Mouse (Mus musculus) gastrocnemius, adult 2 months (tissue): ENCODE data around the gene Hhat. TPM values are rescaled to one million over a fixed set of nuclear protein-coding genes. Genes with fewer than 3 reads are reported as not detected.
A peak's percentile ranks its signal among the peaks of the same experiment; 100 is the strongest.

Experiments
- DNase-seq: peaks from one replicate; pipeline ENCODE4 v3.0.0; 2022
- H3K27ac ChIP-seq: fragments of 200-600 bp; 2 replicates; pipeline ENCODE4 v1.8.1; 2022; ENCODE audit warnings: mild to moderate bottlenecking
- H3K4me3 ChIP-seq: fragments of 200-600 bp; 2 replicates; pipeline ENCODE4 v1.8.1; 2022; ENCODE audit warnings: mild to moderate bottlenecking, moderate library complexity
- CTCF ChIP-seq: fragments of 200-600 bp; IDR thresholded peaks from 2 replicates; pipeline ENCODE4 v1.8.1; 2022; ENCODE audit warnings: antibody characterized with exemption, mild to moderate bottlenecking, moderate library complexity
- intact Hi-C: fragments of 180-260 bp; cut with DNase I; formaldehyde crosslinking; loops from one replicate; pipeline ENCODE4 v1.15.1; 2025
- long read RNA-seq, 2 experiments: library from polyadenylated mRNA; stranded (forward); transcript quantifications; one replicate each; pipeline ENCODE4 v2.0.0; 2021
- total RNA-seq, 2 experiments: library from RNA; stranded (reverse); gene quantifications; 2 replicates each; pipeline ENCODE4 v1.2.3; 2021

Hhat gene
- under 1 TPM; 0.59 to 0.69 TPM for total RNA-seq
- long read RNA-seq, experiment 1: 0 reads
- long read RNA-seq, experiment 2, partial matches to known transcripts: 0 of 2 reads
- long read RNA-seq, experiment 2, other reads (novel, unspliced or antisense): 2 of 2 reads

DNA sequence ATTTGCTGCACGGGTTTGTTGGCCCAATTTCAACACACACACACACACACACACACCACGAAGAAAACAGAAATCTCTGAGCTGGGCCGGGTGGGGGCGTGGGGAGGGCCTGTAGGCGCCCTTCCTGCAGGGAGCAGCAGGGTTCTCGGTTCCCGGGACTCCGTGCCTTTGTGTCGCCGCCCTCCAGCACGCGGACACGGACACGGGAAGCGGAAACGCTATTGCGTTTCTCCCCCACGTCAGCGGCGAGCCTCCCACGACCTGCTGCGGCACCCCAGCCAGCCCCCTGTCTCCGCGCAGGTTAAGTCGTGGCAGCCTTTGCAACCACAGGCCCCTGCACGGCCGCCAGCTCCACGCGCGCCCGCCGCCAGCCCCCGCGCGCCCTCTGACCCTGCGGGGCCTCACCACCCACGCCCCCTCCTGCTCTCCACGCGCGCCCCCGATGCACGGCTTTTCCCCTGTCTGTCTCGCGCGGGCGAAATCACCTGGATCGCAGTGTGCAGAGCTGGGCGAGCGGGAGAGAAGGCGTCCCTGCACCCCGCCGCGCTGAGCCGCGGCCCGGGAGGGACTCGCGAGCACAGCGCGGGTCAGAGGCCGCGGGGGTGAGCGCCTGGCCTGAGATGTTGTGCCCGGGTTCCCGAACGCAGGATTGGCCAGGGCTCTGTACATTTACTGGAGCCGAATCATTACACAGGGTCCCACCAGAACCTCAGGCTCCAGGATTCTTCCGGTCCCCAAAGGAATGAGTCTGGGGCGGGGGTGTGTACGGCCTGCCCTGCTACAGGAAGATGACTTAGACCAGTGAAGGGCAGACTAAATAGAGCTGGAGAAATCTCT, at the start of gene Hhat:
Gene Hhat, minus strand, starts transcription at position 729 of the 837 bp plus-strand sequence.
- DNase-seq: peak; percentile 83
- Histone ChIP-seq H3K4me3 (peak within 1 kb of the TSS; percentile 95), H3K27ac (peak within 1 kb of the TSS; percentile 93)
- intact Hi-C loops: no loop called here
- peak; percentile 23; the same call in 1 of the 2 replicates for TF ChIP-seq CTCF

DNA sequence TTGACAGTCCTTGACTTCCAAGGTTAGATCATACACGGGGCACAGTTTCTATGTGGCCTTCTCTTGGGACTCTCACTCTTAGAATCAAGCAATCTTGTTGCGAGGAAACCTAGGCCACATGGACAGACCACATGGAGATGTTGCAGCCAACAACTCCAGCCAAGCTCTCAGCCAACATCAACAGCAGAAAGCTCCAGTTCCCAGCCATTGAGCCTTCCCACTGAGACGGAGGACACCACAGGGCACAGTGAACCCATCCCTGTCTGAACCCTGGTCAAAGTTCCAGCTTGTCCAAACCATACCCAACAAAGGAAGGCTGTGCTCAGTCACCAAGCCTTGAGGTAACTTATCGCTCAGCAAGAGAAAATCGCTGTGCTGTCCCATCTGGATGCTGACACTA, 47.3 kb upstream of the Hhat start:
- TF ChIP-seq CTCF: no peak
- H3K27ac ChIP-seq: no peak overlapping the region
- H3K4me3 ChIP-seq: no peak overlapping the region
- intact Hi-C loops: no loop called here
- no peak for DNase-seq

DNA sequence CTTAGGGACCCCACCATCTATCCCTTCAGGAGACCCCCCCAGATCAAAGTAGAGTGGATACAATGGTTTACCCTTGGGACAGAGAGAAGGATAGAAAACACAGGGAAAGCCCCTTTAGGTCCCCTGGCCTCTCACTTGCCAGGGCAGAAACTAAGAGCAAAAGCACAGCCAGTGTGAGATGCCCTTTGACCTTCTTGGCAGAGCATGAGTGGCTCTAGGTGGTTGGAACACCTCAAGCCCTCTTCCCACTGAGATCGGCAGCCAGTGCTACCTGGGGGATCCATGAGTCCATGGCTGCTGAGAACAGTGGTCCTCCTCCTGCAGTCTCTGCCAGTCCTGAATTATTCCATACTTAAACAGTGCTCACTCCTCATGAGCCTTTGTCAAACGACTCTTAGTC, 44.8 kb upstream of the Hhat start:
- no peak overlapping the region for H3K4me3 ChIP-seq
- H3K27ac ChIP-seq: no peak overlapping the region
- intact Hi-C loops: no loop called here
- no peak for TF ChIP-seq CTCF
- DNase-seq: no peak

DNA sequence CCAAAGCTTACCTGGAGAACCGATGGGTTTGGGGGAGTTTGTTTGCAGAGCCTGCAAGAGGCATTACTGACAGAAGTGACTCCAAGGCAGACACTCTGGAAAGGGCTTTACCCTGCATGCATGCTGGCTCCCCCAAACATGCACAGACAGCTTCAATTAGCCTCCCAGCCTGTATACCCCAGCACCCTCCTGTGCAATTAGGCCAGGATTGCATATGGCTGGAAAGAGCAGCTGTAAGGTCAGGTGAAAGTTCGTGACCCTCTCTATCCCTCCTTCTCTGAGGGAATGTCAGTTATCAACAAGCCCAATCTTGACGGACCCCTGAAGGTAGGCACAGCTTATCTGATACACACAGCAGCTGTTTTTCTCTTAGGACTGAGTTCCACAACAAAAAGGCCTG, 43.7 kb upstream of the Hhat start:
- Histone ChIP-seq H3K27ac (no peak overlapping the region), H3K4me3 (no peak overlapping the region)
- intact Hi-C loops: no loop called here
- TF ChIP-seq CTCF: no peak
- no peak for DNase-seq

DNA sequence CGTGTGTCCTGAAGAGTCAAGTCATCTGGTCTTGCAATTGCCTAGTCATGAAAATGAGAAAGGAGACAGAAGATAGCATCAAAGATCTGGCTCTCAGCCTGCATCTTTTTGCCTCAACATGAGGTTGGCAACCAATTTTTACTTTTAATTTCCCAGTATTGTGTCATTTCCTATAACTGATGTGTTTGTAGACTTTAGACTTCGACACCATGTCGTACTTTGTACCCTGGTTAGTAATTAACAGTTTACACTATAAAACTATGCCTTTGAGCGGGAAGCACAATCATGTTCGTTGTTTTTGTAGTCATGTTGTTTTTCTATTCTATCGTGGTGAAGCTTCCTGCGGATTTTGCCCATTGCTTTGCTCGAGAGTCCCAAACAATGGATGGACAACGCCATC, 41.7 kb upstream of the Hhat start:
- H3K4me3 ChIP-seq: no peak overlapping the region
- intact Hi-C loops: no loop called here
- no peak overlapping the region for H3K27ac ChIP-seq
- no peak for TF ChIP-seq CTCF
- no peak for DNase-seq

DNA sequence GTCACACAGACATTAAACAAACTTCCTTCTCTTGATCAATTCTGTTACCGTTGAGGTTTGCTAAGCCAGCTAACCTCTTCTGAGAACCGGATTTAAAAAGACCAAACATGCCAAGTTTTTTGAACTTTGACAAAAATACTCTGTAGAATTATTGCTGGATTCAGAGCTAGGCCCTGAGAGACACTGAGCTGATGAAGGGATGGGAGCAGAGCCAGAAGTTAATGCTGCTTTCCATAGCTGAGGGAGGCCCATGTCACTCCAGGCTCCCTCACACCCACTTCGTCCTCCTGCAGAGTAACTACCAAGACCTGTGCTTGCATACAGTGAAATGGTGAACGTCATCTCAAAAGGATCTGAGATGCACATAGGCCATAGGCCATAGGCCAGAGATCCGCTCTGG, 41.3 kb upstream of the Hhat start:
- Histone ChIP-seq H3K27ac (no peak overlapping the region), H3K4me3 (no peak overlapping the region)
- intact Hi-C loops: no loop called here
- no peak for TF ChIP-seq CTCF
- no peak for DNase-seq

DNA sequence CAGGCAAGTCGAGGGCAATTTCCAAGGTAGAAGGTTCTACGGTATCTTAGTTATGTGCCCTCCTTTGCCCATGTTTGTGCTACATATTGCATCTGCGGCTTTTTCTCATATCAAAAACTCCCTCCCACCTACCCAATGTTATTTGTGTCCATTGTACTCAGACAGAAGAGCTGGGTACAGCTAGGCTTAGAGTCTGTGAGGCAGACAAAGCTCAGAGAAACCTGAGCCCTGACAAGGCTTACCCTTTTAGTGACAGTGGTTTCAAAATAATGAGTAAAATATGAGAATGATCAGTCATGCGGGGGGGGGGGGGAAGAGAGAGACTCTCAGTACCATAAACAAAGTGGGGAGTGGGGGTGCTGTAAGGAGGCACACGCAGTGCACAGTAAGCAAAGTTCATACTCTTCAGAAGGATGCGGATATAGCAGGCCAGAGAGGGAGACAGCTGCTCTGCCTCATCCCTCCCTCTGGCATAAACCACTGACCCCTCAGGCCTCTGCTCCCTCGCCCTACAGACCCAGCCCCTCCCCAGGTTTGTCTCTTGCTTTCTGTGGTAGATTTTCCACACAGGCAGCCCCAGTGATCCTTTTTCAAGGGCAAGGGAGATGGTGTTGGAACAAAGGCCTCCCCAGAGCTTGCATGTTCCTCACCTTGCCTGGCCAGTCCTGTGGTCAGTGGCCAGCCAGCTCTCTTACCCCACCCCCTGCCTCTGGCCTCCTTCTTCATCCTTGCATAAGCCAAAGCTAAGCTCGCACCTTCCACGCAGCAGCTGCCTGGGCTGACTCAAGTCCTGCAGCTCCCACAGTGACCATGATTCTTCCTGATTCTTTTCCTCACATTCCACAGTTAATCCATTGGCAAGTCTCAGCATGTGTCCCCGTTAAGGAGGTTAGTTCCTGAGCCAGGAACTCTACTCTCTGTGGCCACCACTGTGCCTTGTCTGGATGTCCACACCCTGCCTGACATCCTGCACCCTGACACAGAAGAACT, 35.4 kb upstream of the Hhat start:
- peak overlapping the region; percentile 64 for H3K27ac ChIP-seq
- TF ChIP-seq CTCF: no peak
- H3K4me3 ChIP-seq: no peak overlapping the region
- intact Hi-C loops: loop anchor here (5.0 kb wide), 1 partner anchor 46 kb away; no protein-coding TSS in a partner anchor
- peak; percentile 66 for DNase-seq

DNA sequence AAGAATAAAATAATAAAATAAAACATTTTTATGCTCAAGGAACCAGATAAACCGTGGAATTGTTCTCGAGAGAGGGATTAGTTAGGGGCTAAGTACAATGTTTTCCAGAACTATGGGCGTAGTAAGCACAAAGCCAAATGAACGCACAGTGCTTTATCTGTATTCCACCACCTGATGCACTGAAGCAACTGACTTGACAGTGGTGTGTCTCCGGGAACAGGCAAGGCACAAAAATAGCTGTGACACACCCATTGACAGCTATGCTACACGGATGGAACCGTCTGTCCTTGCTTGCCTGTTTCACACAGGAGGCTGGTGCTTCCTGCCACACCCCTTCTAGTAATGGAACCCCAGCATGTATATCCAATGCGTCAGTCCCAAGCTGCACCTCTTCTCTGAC, 29.3 kb upstream of the Hhat start:
- intact Hi-C loops: no loop called here
- no peak for DNase-seq
- no peak for TF ChIP-seq CTCF
- no peak overlapping the region for H3K4me3 ChIP-seq
- H3K27ac ChIP-seq: no peak overlapping the region

DNA sequence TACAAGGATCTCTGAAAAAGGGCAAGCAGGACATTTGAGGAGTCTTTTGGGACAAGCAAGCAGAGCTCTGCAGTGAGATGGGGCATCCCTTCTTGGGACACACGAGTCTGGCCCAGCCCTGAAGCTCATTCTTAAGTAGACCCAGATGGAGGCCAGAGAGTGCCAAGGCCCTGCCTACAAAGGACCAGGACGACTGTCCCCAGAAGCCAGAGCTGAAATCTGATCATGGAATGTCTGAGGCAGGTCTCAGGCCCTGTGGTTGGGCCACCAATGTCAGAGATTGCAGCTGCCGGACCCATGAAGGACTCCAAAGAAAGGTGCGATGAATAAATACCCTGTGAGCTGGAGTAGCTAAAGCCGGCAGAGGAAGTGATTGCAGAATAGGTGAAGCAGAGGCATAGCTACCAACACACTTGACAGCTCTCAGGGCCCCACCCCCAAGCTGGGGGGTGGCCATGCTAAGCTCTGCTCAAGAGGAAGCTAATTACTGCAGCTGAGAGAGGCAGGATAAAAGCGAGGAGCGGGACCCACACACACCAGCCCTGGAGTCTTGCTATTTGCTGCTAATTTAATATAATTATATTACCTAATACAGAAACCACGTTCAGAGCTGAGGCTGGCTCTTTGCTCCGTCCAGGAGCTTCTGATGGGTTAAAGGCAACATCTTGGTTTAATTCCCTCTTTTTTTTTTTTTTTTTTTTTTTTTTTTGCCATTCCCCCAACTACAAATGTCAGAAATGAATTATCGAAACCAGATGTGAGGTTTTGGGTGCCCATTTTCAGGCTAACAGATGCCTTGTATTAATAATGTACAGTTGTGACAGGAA, 28.4 kb upstream of the Hhat start:
- DNase-seq: peak; percentile 71
- intact Hi-C loops: no loop called here
- no peak for TF ChIP-seq CTCF
- Histone ChIP-seq H3K4me3 (no peak overlapping the region), H3K27ac (peak overlapping the region; percentile 72)

DNA sequence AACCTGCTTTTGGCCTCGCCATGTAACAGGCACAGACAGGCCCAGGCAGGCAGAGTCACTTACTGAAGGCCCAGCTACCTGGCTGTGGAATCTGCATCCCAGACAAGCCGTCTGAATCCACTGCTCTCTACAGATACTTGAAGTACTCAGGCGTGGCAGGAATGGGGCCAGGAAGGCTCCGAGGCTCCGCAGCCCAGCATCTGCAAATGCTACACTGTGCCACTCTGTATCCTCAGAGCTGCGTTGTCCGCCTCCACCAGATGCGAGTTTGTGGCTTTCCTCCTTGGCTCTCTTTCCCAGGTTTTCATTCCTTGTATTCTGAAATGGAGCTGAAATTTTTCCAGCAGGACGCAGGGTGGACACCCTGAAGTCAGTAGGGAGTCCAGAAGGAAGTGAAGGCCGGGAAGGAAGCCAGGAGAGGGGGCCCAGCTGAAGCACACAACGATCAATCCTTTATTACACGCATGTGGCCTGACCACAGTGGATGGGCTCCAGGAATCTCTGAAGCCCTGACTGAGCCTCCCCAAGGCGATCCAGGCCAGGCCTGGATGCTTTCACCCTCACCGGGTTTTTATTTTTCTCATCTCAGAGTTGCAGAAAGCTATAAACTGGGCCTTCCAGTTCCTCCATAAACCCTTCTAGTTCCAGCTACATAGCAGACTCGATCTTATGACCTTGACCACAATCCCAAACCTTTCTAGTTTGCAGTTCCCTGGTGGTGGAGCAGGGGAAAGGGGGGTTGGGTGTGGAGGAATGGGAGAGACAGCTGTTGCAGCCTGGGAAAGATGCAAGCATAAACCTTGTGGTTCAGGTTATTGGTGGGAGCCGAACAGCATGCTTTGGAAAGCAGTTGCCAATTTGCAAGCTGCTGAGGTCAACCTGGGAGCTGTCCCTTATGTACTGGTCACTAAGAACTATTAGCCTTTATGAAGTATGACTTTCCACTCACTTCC, 27.5 kb upstream of the Hhat start:
- H3K4me3 ChIP-seq: no peak overlapping the region
- intact Hi-C loops: no loop called here
- peak; percentile 88 for DNase-seq
- no peak for TF ChIP-seq CTCF
- H3K27ac ChIP-seq: peak overlapping the region; percentile 72

DNA sequence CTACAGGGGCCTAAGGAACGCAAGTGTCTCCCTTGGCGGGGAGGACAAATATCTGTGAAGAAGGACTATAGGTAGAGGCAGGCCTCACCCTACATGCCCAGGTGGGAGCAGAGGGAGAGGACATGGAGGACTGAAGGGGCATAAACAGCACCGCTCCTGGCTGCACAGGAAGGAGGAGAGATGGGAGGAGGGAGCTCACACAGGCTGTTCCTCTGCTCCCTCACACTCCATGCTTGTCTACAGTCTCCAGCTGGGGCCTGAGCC, 25.9 kb upstream of the Hhat start:
- intact Hi-C loops: no loop called here
- Histone ChIP-seq H3K27ac (no peak overlapping the region; the same call in 1 of the 2 replicates), H3K4me3 (no peak overlapping the region)
- DNase-seq: no peak
- no peak for TF ChIP-seq CTCF
